Mouse (Mus musculus) lung, embryonic 15.5 days (tissue): ENCODE data around the gene Serpina16. TPM values are rescaled to one million over a fixed set of nuclear protein-coding genes. Genes with fewer than 3 reads are reported as not detected.

ENCODE experiments used
- ATAC-seq: fragments of 200-750 bp; cut with Nextera tagmentation; 2 replicates; pipeline ENCODE4 v1.8.0; 2017; ENCODE audit warnings: moderate number of reproducible peaks, borderline replicate concordance; ENCODE audit not compliant: low FRiP score, low TSS enrichment; ENCODE audit errors: extremely low read depth
- H3K27ac ChIP-seq: fragments of 300-500 bp; sonication (generic); 2 replicates; pipeline ENCODE4 v1.5.1; 2015; ENCODE audit warnings: moderate library complexity, mild to moderate bottlenecking, inconsistent platforms
- H3K27me3 ChIP-seq: fragments of 300-500 bp; sonication (generic); 2 replicates; pipeline ENCODE4 v1.6.1; 2015; ENCODE audit warnings: inconsistent platforms
- H3K36me3 ChIP-seq: fragments of 300-500 bp; sonication (generic); 2 replicates; pipeline ENCODE4 v1.6.1; 2015; ENCODE audit warnings: inconsistent platforms
- H3K4me1 ChIP-seq: fragments of 300-500 bp; sonication (generic); 2 replicates; pipeline ENCODE4 v1.6.1; 2015; ENCODE audit warnings: inconsistent platforms
- H3K4me2 ChIP-seq: fragments of 300-500 bp; sonication (generic); 2 replicates; pipeline ENCODE4 v1.6.1; 2015; ENCODE audit warnings: inconsistent platforms, mild to moderate bottlenecking, moderate library complexity
- H3K4me3 ChIP-seq: fragments of 300-500 bp; sonication (generic); 2 replicates; pipeline ENCODE4 v1.5.1; 2015; ENCODE audit warnings: mild to moderate bottlenecking, inconsistent platforms
- H3K9ac ChIP-seq: fragments of 300-500 bp; sonication (generic); 2 replicates; pipeline ENCODE4 v1.6.1; 2015; ENCODE audit warnings: inconsistent platforms
- H3K9me3 ChIP-seq: fragments of 300-500 bp; sonication (generic); 2 replicates; pipeline ENCODE4 v1.6.1; 2016; ENCODE audit warnings: inconsistent platforms
- WGBS: fragments of 180-500 bp; shearing (Covaris S2); methylation state at CpG from one replicate; pipeline ENCODE4 v1.1.7; 2015; 5-methylcytosine and 5-hydroxymethylcytosine counted together
- polyA plus RNA-seq: library from polyadenylated mRNA; unstranded; fragments of >200 nt; fragmentation: Nextera tagmentation; extraction: Ambion mirVana; gene quantifications from 2 replicates; pipeline ENCODE4 v1.2.1, GENCODE M21; 2015

Gene Serpina16
- polyA plus RNA-seq, result not detected in 2 replicates

- 92% methylated on average over 1 of the region's 1 CpGs for WGBS
These were observed at the start of gene Serpina16 for GRCm38 (mm10) chr12:103676039-103676438. Gene Serpina16 (minus strand): TSS chr12:103676139.

GRCm38 (mm10) chr12:103711537-103711936, 35.6 kb upstream of the Serpina16 start:
- H3K27me3 ChIP-seq, result no peaks in the 10 kb centered on the region
- H3K36me3 ChIP-seq, result no peaks in the 10 kb centered on the region
- no peak overlapping the region for H3K4me3 ChIP-seq
- no peak for ATAC-seq
- no peaks in the 10 kb centered on the region for H3K9me3 ChIP-seq
- 64% methylated on average over 3 of the region's 3 CpGs for WGBS
- no peak overlapping the region for H3K4me2 ChIP-seq
- H3K9ac ChIP-seq, result no peak overlapping the region
- H3K27ac ChIP-seq, result no peak overlapping the region
- H3K4me1 ChIP-seq, result no peaks in the 10 kb centered on the region

More at GRCm38 (mm10) chr12:103676039-103676438, at the start of gene Serpina16:
- Histone ChIP-seq H3K27ac (no peak within 1 kb of the TSS), H3K4me2 (no peak within 1 kb of the TSS), H3K9me3 (no peaks in the 10 kb centered on the region), H3K4me3 (no peak within 1 kb of the TSS), H3K36me3 (no peaks in the 10 kb centered on the region), H3K4me1 (0 out of 2 replicates have a peak, but pooled peaks cover 3% of the 10 kb centered on the region), H3K27me3 (no peaks in the 10 kb centered on the region), H3K9ac (no peak within 1 kb of the TSS)
- no peak for ATAC-seq

- Histone ChIP-seq H3K4me1 (no peaks in the 10 kb centered on the region), H3K9ac (no peak overlapping the region), H3K4me3 (no peak overlapping the region), H3K9me3 (no peaks in the 10 kb centered on the region), H3K36me3 (no peaks in the 10 kb centered on the region), H3K4me2 (no peak overlapping the region), H3K27me3 (no peaks in the 10 kb centered on the region), H3K27ac (no peak overlapping the region)
- 45% methylated on average over 1 of the region's 1 CpGs for WGBS
- ATAC-seq, result no peak
These were observed 34.5 kb upstream of the Serpina16 start for GRCm38 (mm10) chr12:103710405-103710804.

GRCm38 (mm10) chr12:103706113-103706512, 30.2 kb upstream of the Serpina16 start:
- 28% methylated on average over 4 of the region's 4 CpGs for WGBS
- no peak overlapping the region for H3K4me2 ChIP-seq
- H3K4me3 ChIP-seq, result no peak overlapping the region
- no peak for ATAC-seq
- no peak overlapping the region for H3K9ac ChIP-seq
- no peaks in the 10 kb centered on the region for H3K4me1 ChIP-seq
- H3K36me3 ChIP-seq, result no peaks in the 10 kb centered on the region
- H3K27ac ChIP-seq, result no peak overlapping the region
- H3K27me3 ChIP-seq, result no peaks in the 10 kb centered on the region
- H3K9me3 ChIP-seq, result no peaks in the 10 kb centered on the region

- no peaks in the 10 kb centered on the region for H3K36me3 ChIP-seq
- ATAC-seq, result no peak
- H3K4me3 ChIP-seq, result no peak overlapping the region
- no peaks in the 10 kb centered on the region for H3K9me3 ChIP-seq
- H3K9ac ChIP-seq, result no peak overlapping the region
- H3K4me1 ChIP-seq, result no peaks in the 10 kb centered on the region
- H3K4me2 ChIP-seq, result no peak overlapping the region
- H3K27ac ChIP-seq, result no peak overlapping the region
- 49% methylated on average over 2 of the region's 2 CpGs for WGBS
- H3K27me3 ChIP-seq, result no peaks in the 10 kb centered on the region
These were observed 29.6 kb upstream of the Serpina16 start for GRCm38 (mm10) chr12:103705547-103705946.

DNA sequence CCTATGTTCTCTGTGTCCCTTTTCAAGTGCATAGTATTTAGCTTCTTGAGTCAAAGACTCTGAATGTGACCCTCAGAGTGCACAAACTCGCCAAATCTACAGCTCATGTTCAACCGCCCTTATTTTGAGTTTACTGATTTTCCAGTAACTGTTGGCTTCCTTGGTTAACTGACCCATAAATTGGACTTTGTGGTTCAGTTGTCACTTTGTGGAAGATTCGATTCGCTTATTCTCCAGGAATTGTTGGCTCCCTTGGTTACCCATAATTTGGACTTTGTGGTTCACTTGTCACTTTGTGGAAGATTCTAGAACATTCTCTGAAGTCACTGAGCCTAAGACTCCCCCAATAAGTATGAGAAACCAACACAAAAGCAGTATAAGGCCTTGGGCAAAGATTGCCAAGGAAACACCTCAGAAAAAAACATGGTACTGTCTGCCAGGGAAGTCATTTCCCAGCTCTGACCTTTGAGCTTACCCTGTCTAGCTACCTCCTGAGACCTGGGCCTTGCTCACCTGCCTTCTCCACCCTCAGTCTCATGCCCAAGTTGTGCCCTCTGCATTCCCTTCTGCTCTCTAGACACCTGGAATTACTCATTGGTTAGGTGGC, 24.3 kb upstream of the Serpina16 start:
- no peak overlapping the region for H3K4me3 ChIP-seq
- H3K4me2 ChIP-seq, result no peak overlapping the region
- H3K9me3 ChIP-seq, result no peaks in the 10 kb centered on the region
- ATAC-seq, result no peak
- H3K27me3 ChIP-seq, result no peaks in the 10 kb centered on the region
- H3K4me1 ChIP-seq, result no peaks in the 10 kb centered on the region
- no peak overlapping the region for H3K9ac ChIP-seq
- WGBS, result 87% methylated on average over 4 of the region's 4 CpGs
- no peaks in the 10 kb centered on the region for H3K36me3 ChIP-seq
- H3K27ac ChIP-seq, result no peak overlapping the region

DNA sequence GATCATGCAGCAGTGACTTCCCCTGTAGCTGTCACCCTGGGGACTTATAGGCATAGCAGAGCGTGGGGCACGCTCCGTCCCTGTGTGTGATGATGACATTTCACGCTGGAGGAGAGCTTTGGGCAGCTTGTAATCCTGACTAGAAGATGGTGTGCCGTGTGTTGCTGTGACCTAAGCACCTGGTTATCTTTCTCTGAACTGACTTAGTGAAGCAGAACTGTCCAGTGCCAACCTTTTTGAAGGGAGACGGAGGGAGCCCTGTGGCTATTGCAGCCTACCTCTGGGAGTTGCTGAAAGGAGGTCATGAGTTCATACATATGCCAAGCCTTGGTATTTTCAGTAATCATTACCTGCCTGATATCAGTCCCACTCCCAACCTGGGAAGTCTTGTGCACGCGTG, 19.5 kb upstream of the Serpina16 start, which contains the start of gene Serpina1f:
TSS of gene Serpina1f (minus strand) at position 101 of the 400 bp plus-strand sequence.
- no peaks in the 10 kb centered on the region for H3K9me3 ChIP-seq
- WGBS, result 84% methylated on average over 8 of the region's 8 CpGs

DNA sequence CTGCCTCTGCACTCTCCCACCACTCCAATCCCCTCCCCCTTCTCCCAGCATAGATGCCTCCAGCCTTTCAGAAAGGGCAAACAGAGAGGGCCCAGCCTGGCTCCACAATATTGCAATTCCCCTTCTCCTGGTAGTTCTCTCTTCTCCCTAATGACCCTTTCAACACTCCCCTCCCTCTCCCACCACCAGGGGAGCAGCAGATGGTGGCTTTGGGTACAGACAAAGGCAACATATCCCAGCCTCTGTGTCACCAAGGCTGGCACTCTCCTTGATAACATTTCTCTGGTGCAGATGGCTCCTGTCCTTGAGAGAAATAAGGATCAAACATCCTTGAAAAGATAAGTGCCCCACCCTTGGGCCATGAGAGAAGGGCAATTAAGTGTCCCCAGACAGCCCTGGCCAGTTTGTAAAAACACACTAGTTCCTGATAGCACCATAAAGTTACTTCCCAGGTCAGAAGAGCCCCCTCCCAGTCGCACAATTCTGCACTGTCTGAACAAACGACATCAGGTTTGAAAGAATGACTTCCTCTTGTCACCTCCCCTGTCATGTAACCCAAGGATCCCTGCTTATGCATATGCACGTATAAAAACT, 12.4 kb upstream of the Serpina16 start:
- WGBS, result 28% methylated on average over 3 of the region's 3 CpGs
- no peaks in the 10 kb centered on the region for H3K9me3 ChIP-seq
- no peaks in the 10 kb centered on the region for H3K4me1 ChIP-seq
- H3K36me3 ChIP-seq, result no peaks in the 10 kb centered on the region
- H3K4me2 ChIP-seq, result no peak overlapping the region
- H3K27me3 ChIP-seq, result no peaks in the 10 kb centered on the region
- no peak overlapping the region for H3K4me3 ChIP-seq
- no peak for ATAC-seq
- no peak overlapping the region for H3K27ac ChIP-seq
- no peak overlapping the region for H3K9ac ChIP-seq

More for the DNA sequence above, 19.5 kb upstream of the Serpina16 start, which contains the start of gene Serpina1f:
- Histone ChIP-seq H3K27ac (no peak within 1 kb of the TSS), H3K36me3 (no peaks in the 10 kb centered on the region), H3K4me2 (no peak within 1 kb of the TSS), H3K27me3 (no peaks in the 10 kb centered on the region), H3K4me1 (no peaks in the 10 kb centered on the region), H3K4me3 (no peak within 1 kb of the TSS), H3K9ac (no peak within 1 kb of the TSS)
- ATAC-seq, result no peak

GRCm38 (mm10) chr12:103687021-103687420, 11.1 kb upstream of the Serpina16 start:
- Histone ChIP-seq H3K27ac (no peak overlapping the region), H3K36me3 (no peaks in the 10 kb centered on the region), H3K4me2 (no peak overlapping the region), H3K27me3 (no peaks in the 10 kb centered on the region), H3K4me1 (no peaks in the 10 kb centered on the region), H3K9ac (no peak overlapping the region), H3K9me3 (no peaks in the 10 kb centered on the region), H3K4me3 (no peak overlapping the region)
- WGBS, result 25% methylated on average over 7 of the region's 7 CpGs
- no peak for ATAC-seq

DNA sequence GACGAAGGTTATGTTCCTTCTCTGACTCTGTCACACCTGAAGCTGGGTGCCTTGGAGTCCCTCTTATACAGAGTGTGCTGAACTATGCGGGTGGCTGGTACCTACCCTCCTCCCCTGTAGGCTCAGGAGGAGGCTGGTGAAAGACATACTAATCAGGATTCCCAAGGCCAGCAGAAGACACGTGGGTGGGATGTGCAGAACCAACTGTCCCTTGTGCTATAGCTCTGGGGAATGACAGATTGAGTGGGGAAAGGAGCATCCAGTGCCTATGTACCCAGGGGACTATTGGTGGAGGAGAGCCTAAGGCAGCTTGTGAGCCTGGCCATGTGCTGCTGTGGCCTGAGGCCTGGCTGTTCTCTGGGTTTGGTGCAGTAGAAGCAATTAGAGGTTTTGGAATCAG, 10.1 kb upstream of the Serpina16 start:
- H3K27me3 ChIP-seq, result no peaks in the 10 kb centered on the region
- H3K9me3 ChIP-seq, result no peaks in the 10 kb centered on the region
- no peaks in the 10 kb centered on the region for H3K36me3 ChIP-seq
- no peak for ATAC-seq
- H3K27ac ChIP-seq, result no peak overlapping the region
- H3K4me3 ChIP-seq, result no peak overlapping the region
- no peaks in the 10 kb centered on the region for H3K4me1 ChIP-seq
- H3K9ac ChIP-seq, result no peak overlapping the region
- H3K4me2 ChIP-seq, result no peak overlapping the region
- WGBS, result 61% methylated on average over 3 of the region's 3 CpGs

DNA sequence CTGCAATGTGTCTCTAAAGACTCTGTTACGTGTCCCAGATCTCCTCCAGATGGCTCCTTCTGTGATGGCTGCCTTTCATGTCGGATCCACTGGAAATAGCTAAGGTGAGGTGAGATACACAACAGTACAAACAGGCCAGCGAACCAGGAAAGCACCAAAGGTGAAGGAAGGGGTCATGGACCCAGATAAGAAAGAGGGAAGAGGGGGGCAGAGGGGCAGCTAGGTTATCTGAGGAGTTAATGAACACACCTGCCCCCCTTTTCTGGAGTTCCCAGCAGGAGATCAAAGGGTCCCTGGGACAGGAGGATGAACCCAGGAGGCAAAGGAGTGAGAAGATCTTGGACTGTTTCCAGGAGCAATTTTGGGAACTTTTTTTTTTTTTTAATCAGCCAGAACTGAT, 9.4 kb upstream of the Serpina16 start:
- H3K27ac ChIP-seq, result no peak overlapping the region
- H3K4me3 ChIP-seq, result no peak overlapping the region
- no peaks in the 10 kb centered on the region for H3K36me3 ChIP-seq
- H3K9me3 ChIP-seq, result no peaks in the 10 kb centered on the region
- H3K4me1 ChIP-seq, result no peaks in the 10 kb centered on the region
- ATAC-seq, result no peak
- no peak overlapping the region for H3K9ac ChIP-seq
- H3K27me3 ChIP-seq, result no peaks in the 10 kb centered on the region
- 17% methylated on average over 3 of the region's 3 CpGs for WGBS
- H3K4me2 ChIP-seq, result no peak overlapping the region

GRCm38 (mm10) chr12:103683775-103684174, 7.8 kb upstream of the Serpina16 start:
- no peak for ATAC-seq
- Histone ChIP-seq H3K4me1 (no peaks in the 10 kb centered on the region), H3K4me2 (no peak overlapping the region), H3K4me3 (no peak overlapping the region), H3K27me3 (no peaks in the 10 kb centered on the region), H3K27ac (no peak overlapping the region), H3K9me3 (no peaks in the 10 kb centered on the region), H3K36me3 (no peaks in the 10 kb centered on the region), H3K9ac (no peak overlapping the region)
- WGBS, result 33% methylated on average over 4 of the region's 4 CpGs
